Mouse (Mus musculus) urinary bladder, postnatal 10 days (tissue): ENCODE data around the gene Slc26a5.

ENCODE experiments used
- DNase-seq: peaks from one replicate; pipeline ENCODE4 v3.0.0; 2022; ENCODE audit warnings: low spot score

Slc26a5 gene

DNA sequence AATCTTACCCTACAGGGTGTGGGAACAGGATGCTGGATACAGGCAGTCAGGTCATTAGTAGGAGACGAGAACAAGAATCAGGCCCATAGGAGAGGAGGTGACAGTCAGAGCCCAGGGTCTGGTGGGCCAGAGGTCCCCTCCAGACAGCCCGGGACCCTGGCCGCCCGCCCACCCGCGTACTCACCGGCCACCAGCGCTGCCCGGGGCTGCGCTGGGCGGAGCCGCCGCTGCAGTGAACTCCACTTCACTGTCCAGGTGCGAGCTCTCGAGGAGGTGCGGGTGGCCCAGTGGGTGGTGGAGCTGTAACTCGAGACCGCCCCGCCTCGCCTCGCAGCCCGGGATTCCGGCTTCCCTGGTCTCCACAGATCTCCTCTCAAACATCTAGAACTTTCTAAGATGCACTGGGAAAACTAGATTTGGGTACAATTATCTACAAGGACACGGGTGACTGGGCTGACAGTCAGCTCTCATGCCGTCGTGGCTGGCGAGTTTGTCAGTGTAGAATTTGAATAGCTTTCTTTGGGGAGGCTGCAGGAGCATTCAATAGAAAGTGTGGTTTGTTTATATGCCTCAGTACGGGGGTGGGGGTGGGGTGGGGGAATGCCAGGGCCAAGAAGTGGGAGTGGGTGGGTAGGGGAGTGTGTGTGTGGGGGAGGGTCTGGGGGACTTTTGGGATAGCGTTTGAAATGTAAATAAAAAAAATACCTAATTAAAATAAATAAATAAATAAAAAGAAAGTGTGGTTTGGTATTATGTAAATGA is at the start of gene Slc26a5:
Gene Slc26a5 (minus strand): TSS at position 259 of the 762 bp plus-strand sequence.
- DNase-seq: no peak

DNA sequence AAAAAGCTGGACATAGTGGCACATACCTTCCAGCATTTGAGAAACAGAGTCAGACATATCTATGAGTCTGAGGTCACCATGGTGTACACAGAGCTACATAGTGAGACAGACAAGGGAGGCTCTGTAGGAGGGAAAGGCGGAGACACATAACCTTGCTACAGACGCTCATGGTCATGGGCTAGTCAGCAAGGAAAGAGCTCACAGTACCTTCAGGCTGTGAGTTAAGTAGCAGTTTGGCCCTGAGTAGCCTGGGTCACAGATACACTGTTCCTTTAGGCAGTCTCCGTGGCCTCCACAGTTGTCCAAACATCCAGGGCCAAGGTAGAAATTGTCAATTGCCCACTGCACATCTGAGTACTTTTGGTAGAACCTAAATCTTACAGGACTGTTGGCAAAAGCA is 49.4 kb upstream of the Slc26a5 start:
- DNase-seq: no peak

DNA sequence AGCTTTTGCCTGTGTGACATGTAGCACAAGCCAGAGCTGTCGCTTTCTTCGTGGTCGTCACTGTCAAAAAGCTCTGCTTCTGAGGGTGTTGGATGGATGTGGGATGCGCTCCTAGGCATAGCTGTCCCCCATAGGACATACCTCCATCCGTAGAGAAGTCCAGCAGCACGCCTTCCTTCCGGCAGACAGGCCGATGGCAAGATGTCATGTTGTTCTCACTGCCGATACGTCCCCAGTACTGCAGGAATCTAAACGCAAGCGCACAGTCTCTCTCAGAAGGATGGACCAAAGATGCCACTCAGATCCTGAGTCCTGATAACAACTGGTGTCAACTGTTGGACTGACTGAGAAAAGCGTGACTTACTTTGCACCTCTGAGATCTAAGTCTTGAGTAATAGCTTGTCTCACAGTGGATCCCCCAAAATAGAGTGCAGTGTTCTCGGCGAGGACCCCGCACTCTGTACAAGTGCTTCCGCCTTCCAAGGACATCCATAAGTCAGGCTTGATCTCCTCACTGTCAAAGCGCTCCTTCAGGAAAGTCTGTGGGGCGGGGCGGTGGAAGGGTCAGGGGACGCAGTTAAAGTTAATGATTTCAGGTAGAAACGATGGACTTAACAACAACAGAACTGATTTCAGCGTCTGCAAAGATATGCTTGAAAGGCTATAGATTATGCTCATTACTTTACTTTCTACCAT is 47.6 kb upstream of the Slc26a5 start:
- no peak for DNase-seq

DNA sequence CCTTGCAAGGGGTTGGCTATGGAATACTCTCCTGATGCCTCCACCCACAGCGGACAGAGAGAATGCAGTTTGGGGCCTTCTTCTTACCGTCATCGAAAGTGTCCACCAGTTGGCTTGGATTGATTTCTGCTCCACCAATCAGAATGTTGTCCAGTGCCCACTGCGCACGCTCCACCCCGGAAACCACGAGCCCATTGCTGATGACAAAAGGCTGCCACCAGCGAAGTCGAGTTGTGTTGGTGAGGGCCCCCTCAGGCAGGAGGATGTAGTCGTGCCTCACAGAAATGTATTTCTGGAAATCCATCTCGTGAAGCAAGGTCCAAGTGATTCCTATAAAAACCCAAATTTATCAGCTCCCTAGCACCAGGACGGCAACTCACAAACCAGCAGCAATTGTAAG is 45.3 kb upstream of the Slc26a5 start:
- DNase-seq: no peak

DNA sequence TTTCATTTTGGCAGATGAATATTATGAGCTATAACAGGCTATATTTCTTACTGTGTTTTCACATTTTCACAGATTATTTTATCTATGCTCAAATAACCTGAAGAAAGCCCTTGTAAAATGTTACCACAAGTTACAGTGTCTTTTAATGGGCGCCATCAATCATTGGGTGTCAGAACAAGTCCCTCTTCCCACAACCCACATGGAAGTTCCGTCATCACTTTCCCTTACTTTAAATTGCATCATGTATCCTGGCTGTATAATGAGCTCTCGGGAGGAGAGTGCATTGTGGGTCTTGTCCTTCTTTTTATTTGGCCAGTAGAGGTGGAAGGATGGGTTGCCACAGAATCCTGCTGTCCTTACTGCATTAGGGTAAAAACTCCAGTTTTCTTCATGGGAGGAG is 44.3 kb upstream of the Slc26a5 start:
- DNase-seq: no peak

DNA sequence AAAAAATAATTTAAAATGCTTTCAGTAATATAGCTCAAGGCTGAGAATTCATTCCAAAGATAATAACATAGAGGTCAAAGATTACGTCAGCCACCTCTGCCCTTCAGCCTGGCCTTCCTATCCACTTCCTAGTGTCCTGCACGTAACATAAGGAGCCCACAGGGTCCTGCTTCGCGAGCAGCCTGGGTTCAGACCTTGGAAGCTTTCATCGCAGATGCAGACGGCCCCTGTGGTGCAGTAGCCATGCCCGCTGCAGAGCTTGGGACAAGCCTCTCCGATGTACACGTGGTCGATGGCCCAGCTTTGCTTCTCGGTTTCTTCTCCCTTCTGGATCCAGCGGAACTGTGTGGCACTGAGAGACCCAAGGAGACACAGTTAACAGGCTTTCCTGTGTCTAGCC is 36.0 kb upstream of the Slc26a5 start:
- DNase-seq: no peak

DNA sequence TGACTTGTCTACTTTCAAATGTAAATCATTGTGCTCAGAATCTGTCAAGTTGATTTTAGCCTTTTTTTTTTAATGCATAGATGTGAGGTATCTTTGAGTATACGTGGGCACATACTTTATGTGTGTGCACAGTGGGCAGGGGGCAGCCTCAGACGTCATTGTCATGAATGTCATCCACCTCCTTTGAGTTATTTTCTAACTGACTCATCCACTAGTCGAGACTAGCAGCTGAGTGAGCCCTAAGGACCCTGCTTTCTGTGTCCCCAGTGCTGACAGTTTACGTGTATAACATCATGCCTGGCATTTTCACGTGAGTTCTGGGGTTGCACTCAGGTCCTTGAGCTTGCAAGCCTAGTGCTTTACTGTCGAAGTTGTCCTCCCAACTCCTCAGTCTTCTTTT is 35.5 kb upstream of the Slc26a5 start:
- no peak for DNase-seq

DNA sequence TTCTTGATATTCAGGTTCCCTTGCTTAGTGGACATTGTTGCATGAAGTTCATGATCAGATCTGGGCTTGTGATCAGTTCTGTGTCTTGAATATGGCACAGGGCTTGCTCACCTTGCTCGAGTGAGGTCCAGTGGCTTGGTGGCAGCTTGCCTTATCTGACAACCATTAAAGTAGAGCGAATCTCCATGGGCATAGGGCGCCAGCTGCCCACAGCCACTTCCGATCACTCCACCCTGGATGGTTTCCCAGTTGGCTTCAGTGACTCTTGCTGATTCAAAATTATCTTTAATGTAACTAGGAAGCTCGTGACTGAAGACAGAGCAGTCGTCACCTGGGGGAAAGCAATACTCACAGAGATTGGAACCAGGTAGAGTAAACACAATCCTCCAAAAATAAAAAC is 33.5 kb upstream of the Slc26a5 start:
- no peak for DNase-seq

DNA sequence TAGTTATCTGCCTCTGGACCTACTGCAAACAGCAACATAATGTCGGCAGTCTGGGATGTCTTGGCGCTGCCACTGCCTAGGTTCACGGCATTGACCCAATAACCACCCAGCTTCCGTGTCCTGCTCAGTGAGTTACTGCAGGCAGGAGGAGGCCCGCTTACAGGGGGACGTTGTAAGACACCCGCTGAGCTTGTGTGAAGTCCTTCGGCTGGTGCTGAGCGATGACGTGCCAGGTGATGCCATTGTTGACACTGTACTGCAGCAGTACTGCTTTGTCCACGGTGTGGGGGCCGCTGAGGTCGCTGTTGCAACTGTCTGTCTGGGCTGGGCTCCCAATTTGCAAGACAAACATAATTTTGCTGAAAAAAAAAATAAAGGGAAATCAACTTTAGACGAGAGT is 31.2 kb upstream of the Slc26a5 start:
- DNase-seq: no peak

DNA sequence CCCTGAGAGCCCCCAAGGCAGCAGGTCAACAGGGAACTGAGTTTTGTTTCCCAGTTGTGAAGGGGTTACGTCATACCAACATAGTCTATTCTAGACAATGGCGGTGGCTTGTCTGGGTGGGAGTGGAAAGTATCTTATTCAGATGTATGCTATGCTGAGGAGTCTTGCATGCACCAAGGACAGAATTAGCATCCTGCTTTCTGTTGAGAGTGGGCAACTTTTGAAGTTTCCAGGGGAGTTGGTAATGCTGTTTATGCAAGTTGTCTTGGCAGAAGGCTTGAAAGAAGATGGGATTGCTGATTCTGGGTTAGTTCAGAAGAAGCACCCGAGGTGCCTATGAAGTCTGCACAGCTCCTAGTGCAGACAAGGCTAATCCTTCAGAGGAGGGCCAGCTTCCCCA is 28.8 kb upstream of the Slc26a5 start:
- DNase-seq: no peak

DNA sequence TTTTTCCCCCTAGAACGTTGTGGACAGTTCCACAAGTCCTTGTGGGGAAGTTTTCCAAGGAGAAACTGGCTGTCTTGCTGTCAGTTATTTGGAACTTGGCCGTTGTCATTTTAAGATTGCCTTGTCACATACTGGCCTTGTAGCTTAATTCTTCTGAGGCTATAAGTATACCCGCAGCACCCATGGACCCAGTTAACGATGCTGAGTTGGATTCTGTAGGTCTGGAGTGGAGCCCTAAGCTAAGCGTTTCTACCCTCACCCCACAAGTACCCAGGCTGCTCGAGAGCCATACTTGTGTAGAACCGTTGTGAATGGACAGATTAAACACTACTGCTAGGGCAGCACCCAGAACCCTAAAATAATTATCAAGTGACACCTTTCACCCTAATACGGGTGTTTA is 1.3 kb upstream of the Slc26a5 start:
- DNase-seq: no peak

DNA sequence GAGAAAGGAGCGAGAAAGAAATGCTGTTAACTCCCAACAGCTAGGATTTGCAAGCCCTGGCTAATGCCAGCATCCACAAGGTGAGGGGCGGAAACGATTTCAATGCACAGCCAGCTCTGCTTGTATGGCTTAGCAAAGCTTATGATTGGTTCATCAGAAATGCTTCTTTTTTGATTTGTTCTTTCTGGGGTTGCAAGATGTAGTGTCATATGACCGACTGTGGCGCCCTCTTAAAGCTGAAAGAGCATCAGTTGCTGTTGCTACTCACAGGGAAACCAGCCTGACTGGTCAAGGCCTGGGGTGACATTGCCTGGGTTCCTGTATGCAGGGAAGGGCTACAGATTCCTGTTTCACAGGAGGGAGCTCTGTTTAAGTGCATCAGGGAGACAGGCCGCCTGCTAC is 908 bp upstream of the Slc26a5 start:
- no peak for DNase-seq

DNA sequence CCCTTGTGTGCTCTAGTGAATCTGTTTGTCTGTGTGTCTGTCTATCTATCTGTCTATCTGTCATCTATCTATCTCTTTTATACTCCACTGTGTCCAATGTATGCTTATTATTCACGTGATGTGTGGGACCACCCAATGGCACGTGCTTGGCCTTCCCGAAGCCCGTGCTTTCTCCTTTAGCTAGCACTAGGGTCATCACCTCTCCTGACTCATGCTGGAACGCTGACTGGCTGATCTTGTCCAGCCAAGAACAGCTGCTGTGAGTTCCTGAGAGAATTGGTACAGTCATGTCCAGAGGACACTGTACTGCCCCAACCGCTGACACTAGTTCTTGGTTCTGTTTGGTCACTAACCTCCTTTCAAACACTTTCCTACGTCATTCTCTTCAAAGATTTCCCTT is 6.8 kb downstream of the Slc26a5 start:
- no peak for DNase-seq

DNA sequence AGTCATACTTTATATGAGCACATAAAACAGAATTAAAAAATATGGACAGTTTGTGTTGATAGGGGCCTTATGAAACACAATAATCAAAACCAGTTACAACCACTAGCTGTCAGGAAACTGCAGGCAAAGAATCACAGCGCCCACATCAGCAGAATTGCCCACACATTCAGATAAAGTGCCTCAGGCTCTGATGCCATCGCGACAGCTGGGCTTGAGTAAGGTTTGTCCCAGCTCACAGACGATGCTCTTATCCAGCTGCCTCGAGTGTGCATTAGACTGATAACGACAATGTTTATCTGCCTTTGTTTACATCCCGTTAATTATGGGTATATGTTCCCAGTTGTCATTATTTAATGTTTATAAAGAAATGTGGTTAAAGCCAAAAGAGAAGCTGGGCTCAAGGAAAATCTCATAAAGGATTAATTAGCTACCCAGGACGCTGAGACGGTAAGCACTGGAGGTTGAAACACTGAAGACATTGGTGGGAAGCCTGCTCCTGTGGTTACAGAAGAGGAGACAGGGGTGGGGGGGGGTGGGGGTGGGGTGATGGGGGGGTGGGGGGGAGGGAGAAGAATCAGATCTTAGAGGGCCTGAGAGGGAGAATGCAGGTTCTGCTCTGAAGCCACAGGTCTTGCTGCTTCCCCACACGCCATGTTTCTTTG is 13.6 kb downstream of the Slc26a5 start:
- no peak for DNase-seq

DNA sequence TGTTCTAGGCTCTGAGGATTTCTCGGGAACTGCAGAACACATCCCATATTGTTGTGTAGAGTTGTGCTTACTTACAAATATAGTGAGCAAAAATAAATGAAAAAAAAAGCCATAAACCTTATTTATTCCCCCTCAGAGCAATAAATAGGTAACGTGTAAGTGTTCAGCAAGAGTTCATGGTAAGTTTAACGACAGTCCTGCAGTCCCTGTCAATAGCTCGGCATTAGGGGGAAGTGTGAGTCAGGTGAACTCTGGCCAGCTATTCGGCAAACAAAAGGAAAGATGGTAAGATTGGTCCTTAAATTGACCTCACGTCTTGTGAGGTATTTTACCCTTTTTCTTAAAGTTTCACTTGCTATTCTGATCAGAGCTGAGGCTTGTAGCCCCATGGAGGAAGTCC is 18.0 kb downstream of the Slc26a5 start:
- DNase-seq: no peak

DNA sequence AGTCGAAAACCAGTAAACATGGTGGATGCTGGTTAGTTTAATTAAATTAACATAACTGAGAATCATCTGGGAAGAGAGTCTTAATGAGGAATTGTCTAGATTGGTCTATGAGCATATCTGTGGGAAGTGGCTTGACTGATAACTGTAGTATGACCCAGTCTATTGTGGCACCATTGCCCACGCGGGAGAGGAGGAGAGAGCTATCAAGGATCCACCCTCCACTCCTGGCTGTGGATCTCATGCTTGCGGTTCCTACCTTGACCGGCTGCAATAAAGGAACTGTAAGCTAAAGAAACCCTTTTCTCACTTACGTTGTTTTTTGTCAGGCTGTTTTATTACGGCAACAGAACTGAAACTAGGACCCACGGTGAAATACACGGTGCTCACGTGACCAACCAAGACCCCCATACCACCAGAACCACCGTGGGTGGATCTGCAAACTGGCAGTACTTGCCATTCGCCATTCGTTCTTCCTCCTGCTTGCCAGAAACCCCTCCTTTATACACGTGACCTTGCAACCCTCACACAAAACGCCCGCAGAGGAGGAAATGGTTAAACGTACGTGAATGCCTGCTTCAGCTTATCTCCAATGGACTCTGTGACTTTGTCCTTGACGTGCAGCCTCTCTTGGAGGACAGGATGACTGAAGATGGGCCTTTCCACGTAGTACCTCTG is 18.7 kb downstream of the Slc26a5 start:
- no peak for DNase-seq

DNA sequence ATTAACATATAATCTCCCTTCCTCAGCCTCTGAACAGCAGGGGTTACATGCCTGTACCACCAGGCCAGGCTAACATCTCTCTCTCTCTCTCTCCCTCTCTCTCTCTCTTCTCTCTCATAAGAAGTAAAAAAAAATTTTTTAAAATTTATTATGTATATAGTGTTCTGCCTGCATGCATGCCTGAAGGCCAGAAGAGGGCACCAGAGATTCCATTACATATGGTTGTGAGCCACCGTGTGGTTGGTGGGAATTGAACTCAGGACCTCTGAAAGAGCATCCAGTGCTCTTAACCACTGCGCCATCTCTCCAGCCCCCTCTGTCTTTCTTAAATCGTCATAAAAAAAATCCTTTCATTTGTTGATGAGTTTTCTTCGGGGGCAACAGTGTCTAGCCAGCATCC is 20.7 kb downstream of the Slc26a5 start:
- no peak for DNase-seq

DNA sequence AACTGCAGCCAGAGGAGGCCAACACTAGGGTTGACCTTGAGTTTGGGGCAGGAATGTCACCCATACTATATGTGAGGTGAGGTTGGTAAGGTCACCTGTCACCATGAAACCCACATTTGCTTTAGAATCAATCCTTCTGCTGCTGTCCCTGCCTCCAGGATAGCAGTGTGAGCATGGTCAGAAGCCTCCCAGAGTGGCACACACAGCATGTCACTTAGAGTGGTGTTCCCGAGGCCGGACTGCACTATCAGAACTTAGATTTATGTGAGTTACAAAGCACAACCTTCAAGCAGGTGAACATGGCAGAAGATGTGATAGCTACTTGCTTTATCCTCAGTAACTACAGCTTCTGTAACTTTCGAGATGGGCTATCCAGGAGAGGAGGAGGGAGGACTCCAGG is 33.6 kb downstream of the Slc26a5 start:
- DNase-seq: no peak

DNA sequence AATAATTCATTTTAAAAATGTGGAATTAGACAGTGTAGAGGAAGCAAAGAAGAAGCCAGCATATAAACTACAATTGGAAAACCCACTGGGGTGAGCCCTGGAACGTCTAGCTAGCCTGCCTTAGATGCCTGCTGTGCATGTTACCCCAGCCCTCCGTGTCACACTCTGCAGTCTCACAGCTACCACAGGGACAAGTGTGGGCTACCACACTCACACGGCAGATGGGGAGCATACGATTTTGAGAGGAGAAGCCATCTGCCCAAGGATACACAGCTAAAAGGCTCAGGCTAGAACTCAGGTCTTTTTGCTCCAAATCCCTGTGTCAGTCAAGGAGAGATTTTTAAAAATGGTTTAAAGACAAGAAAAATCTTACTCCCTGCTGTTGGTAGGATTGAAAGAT is 36.5 kb downstream of the Slc26a5 start:
- no peak for DNase-seq

DNA sequence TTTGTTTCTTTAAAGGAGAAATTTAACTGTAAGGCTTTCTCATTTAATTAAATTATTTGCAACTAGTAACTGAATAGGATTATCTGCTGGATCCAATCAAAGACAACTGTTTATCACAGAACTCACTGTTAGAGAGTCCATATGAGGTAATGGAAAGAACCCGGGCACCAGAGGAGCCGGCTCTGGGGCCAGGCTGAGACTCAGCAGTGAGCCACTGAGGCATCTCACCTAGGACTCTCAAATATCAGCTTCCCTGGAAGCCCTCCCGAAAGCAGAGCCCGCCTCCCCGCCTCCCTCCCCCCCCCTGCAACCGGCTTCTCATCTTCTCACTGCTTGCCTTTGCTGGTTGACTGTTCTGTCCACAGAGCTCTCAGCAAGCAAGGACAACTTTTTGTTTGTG is 37.8 kb downstream of the Slc26a5 start:
- DNase-seq: no peak

DNA sequence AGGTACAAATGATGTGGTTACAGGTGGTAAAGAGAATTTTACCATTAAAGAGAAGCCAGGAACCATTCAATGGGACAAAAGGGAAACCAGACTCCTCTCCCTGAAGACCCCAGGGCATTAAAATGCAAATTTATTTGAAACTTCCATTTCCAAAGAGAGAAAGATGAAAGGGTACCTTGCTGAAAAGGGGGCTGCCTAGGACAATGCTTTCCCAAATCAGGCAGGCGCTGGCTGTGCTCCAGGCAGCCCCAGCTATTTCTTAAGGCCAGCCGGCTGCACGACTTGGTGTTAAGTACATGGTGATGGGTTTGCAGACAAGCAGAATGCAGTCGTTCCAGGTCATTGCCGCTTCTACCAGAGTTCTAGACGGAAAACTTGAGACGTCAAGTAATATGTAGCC is 39.0 kb downstream of the Slc26a5 start:
- DNase-seq: no peak

DNA sequence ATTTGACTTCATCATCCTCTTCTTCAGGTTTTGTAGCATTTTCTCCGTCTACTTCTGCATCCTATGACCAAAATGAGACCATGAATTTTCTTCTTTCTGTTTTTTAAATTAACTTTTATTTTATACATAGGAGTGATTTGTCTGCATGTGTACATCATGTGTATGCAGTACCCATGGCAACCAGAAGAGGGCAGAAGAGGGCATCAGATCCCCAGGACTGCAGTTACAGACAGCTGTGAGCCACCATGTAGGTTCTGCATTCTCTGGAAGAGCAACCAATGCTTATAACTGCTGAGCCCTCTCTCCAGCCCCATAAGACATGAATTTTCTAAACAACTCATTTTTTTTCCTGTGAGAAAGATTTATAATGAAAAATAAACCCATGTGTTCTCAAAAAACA is 51.4 kb downstream of the Slc26a5 start:
- no peak for DNase-seq

DNA sequence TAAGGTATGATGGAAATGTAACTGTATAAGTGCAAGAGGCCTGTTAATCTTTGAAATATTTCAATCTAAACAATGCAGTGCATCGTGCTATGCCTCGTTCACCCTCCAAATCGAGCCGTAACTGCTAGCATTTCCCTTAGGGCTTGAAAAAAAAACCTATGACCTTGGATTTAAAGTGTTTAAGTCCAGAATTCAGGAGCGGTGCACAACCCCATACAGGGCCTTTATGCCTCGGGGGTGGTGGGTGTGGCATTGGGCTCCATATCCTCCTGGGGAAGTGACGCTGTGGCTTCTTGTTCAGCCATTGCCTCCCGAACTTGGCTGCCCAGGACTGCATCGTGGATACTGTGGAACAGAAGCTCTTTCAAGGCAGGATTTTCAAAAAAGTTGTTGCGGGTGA is 54.5 kb downstream of the Slc26a5 start:
- no peak for DNase-seq
